Mouse (Mus musculus) cerebellum, adult 2 months (tissue): Measurements from ENCODE around the gene G430095P16Rik.

ENCODE experiments used
- CTCF ChIP-seq: fragments of 200-500 bp; IDR thresholded peaks from 2 replicates; pipeline ENCODE4 v1.5.1; 2011; ENCODE audit warnings: low read depth, mild to moderate bottlenecking, control low read depth, low read length, moderate library complexity, borderline replicate concordance; ENCODE audit not compliant: insufficient read depth
- POLR2A ChIP-seq: fragments of 200-500 bp; IDR thresholded peaks from 2 replicates; pipeline ENCODE4 v1.6.1; 2011; ENCODE audit warnings: low read length, control low read depth, borderline replicate concordance; ENCODE audit not compliant: insufficient read depth

- TF ChIP-seq POLR2A (no peak), CTCF (no peak)
These were observed 45.5 kb upstream of the G430095P16Rik start for GRCm38 (mm10) chr8:84677305-84677704.
